Mouse (Mus musculus): ENCODE data around the gene Traf3ip2. TPM values are rescaled to one million over a fixed set of nuclear protein-coding genes. Genes with fewer than 3 reads are reported as not detected.

Traf3ip2 gene
- polyA plus RNA-seq, 1 experiment from 2014 or later = 12.9 TPM

DNA sequence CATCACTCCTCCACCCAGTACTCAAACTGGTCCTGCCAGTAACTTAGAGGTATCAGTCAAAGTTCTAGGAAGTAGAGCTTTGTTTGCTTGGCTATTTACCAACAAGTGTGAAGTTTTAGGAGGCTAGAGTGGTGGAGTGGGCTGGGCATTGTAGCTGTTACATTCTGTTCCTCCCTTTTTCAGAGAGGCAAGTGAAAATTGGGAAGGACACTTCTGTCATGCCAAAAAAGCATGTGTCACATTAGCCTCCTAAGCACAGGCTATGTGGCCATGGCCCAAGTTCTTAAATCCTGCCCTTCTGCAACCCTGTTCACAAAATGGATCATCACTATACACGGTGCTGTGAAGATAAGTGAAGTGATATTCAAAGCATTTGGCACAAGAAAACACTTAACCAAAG, 34.4 kb downstream of the Traf3ip2 start:
- no peak for DNase-seq (ENCODE audit: low spot score)
- H3K36me3 ChIP-seq (ENCODE audit: control insufficient read depth, insufficient read depth, low read length) = peaks cover 42% of the 10 kb centered on the region
- no peaks in the 10 kb centered on the region for H3K27me3 ChIP-seq (replicated peaks; ENCODE audit: control insufficient read depth, insufficient read depth, low read length)
- no peak overlapping the region for H3K4me3 ChIP-seq (ENCODE audit: low read depth, low read length)
- WGBS = 69% methylated on average over 1 of the region's 1 CpGs
- no peak for ATAC-seq (ENCODE audit: low read depth)
- no peak overlapping the region for H3K4me2 ChIP-seq (ENCODE audit: low read depth, low read length)
- no peaks in the 10 kb centered on the region for H3K9me3 ChIP-seq (ENCODE audit: control insufficient read depth, low read length)
- no peak overlapping the region for H3K9ac ChIP-seq (ENCODE audit: low read depth, low read length)
- H3K27ac ChIP-seq (replicated peaks; ENCODE audit: low read depth, low read length) = 0 out of 2 replicates have a peak overlapping the region, but pooled peaks have one; percentile 72
- H3K4me1 ChIP-seq (ENCODE audit: control insufficient read depth, insufficient read depth, low read length) = peaks cover 15% of the 10 kb centered on the region

DNA sequence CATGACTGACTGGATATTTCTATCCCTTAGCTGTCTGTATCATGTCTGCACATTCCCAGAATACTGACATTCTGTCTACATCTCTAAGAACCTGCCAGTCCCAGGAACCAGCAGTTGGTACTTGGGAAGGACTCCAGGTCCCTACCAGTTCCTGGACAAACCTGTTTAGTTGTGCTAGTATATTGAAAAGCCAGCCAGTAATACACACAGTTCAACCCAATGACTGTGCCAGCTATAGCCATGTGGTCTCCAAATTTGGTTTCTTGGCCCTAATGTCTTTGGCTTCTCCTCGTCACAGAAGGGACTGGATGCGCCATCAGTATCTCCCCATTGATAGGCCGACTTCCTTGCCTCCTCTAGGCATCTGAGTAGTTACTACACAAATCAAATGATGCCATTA, 35.5 kb downstream of the Traf3ip2 start:
- no peak overlapping the region for H3K4me3 ChIP-seq (ENCODE audit: low read depth, low read length)
- no peaks in the 10 kb centered on the region for H3K9me3 ChIP-seq (ENCODE audit: control insufficient read depth, low read length)
- H3K4me2 ChIP-seq (ENCODE audit: low read depth, low read length) = no peak overlapping the region
- H3K36me3 ChIP-seq (ENCODE audit: control insufficient read depth, insufficient read depth, low read length) = peaks cover 37% of the 10 kb centered on the region
- ATAC-seq (ENCODE audit: low read depth) (no peak), DNase-seq (ENCODE audit: low spot score) (no peak)
- no peaks in the 10 kb centered on the region for H3K27me3 ChIP-seq (replicated peaks; ENCODE audit: control insufficient read depth, insufficient read depth, low read length)
- no peak overlapping the region for H3K27ac ChIP-seq (replicated peaks; ENCODE audit: low read depth, low read length)
- H3K4me1 ChIP-seq (ENCODE audit: control insufficient read depth, insufficient read depth, low read length) = peaks cover 15% of the 10 kb centered on the region
- WGBS = 93% methylated on average over 3 of the region's 3 CpGs
- no peak overlapping the region for H3K9ac ChIP-seq (ENCODE audit: low read depth, low read length)

DNA sequence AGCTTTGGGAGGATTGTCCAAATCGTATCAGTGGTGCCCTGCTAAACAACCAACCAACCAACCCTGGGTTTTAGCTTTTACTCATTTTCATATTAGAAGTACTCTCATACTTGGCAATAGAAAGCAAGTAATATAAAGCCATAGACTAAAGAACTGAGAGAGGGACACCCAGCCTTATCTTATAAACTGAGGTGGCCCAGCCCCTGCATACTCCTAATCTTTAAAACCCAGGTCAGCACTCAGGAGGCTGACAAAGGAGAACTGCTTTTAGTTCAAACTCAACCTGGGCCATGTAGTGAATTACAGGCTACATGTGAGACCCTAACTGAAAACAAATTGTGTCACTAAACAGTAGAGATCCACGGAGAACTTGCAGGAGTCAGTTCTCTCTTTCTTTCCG, 36.8 kb downstream of the Traf3ip2 start:
- no peak for ATAC-seq (ENCODE audit: low read depth)
- no peaks in the 10 kb centered on the region for H3K27me3 ChIP-seq (replicated peaks; ENCODE audit: control insufficient read depth, insufficient read depth, low read length)
- H3K4me2 ChIP-seq (ENCODE audit: low read depth, low read length) = no peak overlapping the region
- no peak overlapping the region for H3K9ac ChIP-seq (ENCODE audit: low read depth, low read length)
- H3K27ac ChIP-seq (replicated peaks; ENCODE audit: low read depth, low read length) = no peak overlapping the region
- no peak for DNase-seq (ENCODE audit: low spot score)
- peaks cover 36% of the 10 kb centered on the region for H3K36me3 ChIP-seq (ENCODE audit: control insufficient read depth, insufficient read depth, low read length)
- 97% methylated on average over 3 of the region's 3 CpGs for WGBS
- peaks cover 25% of the 10 kb centered on the region for H3K4me1 ChIP-seq (ENCODE audit: control insufficient read depth, insufficient read depth, low read length)
- no peak overlapping the region for H3K4me3 ChIP-seq (ENCODE audit: low read depth, low read length)
- H3K9me3 ChIP-seq (ENCODE audit: control insufficient read depth, low read length) = no peaks in the 10 kb centered on the region

DNA sequence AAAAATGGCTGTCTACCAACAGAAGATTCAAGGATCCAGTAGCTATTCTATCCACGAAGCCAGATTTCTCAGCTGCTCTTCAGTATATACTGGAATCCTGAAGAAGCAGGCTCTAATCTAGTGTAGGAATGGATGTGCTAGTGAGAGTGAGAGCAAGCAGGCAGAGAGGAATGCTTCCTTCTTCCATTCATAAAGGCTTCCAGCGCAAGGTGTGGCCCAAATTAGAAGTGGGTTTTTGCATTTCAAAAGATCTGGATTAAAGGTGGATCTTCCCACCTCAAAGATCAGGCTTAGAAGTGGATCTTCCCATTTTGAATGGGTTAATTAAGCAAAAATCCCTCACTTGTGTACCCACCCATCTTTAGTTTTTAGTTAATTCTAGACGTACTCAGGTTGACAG, 37.6 kb downstream of the Traf3ip2 start:
- H3K9ac ChIP-seq (ENCODE audit: low read depth, low read length) = no peak overlapping the region
- H3K27ac ChIP-seq (replicated peaks; ENCODE audit: low read depth, low read length) = no peak overlapping the region
- H3K36me3 ChIP-seq (ENCODE audit: control insufficient read depth, insufficient read depth, low read length) = peaks cover 36% of the 10 kb centered on the region
- H3K4me1 ChIP-seq (ENCODE audit: control insufficient read depth, insufficient read depth, low read length) = peaks cover 25% of the 10 kb centered on the region
- no peaks in the 10 kb centered on the region for H3K27me3 ChIP-seq (replicated peaks; ENCODE audit: control insufficient read depth, insufficient read depth, low read length)
- no peak overlapping the region for H3K4me3 ChIP-seq (ENCODE audit: low read depth, low read length)
- H3K9me3 ChIP-seq (ENCODE audit: control insufficient read depth, low read length) = no peaks in the 10 kb centered on the region
- DNase-seq (ENCODE audit: low spot score) (no peak), ATAC-seq (ENCODE audit: low read depth) (no peak)
- WGBS = 88% methylated on average over 3 of the region's 3 CpGs
- no peak overlapping the region for H3K4me2 ChIP-seq (ENCODE audit: low read depth, low read length)

DNA sequence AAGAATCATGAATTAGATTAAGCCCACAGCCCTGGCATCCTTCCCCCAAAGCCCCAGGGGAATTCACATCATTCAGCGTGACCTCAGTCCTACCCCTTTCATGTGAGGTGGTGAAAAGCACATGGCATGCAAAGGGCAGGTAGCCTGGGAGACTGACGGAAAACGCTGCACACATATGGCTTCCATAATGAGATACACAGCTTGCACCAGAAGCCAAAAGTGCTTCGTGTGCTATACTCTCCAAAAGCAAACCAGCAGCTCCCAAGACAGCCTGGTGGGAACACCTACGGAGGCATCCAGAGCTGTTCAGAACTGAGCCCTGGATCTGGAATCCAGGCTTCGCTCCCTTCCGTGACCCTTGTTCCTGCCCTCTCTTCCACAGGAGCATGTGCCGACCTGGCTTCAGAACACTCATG, 41.3 kb downstream of the Traf3ip2 start:
- ATAC-seq (ENCODE audit: low read depth) = peak; percentile 78; the same call in 1 of the 2 replicates
- DNase-seq (ENCODE audit: low spot score) = peak; percentile 80
- Histone ChIP-seq H3K4me2 (ENCODE audit: low read depth, low read length) (no peak overlapping the region), H3K4me3 (ENCODE audit: low read depth, low read length) (no peak overlapping the region), H3K4me1 (ENCODE audit: control insufficient read depth, insufficient read depth, low read length) (peaks cover 19% of the 10 kb centered on the region), H3K27me3 (replicated peaks; ENCODE audit: control insufficient read depth, insufficient read depth, low read length) (no peaks in the 10 kb centered on the region), H3K9me3 (ENCODE audit: control insufficient read depth, low read length) (no peaks in the 10 kb centered on the region), H3K9ac (ENCODE audit: low read depth, low read length) (no peak overlapping the region), H3K27ac (replicated peaks; ENCODE audit: low read depth, low read length) (peak overlapping the region; percentile 8; the same call in 1 of the 2 replicates), H3K36me3 (ENCODE audit: control insufficient read depth, insufficient read depth, low read length) (peaks cover 27% of the 10 kb centered on the region)
- 25% methylated on average over 8 of the region's 8 CpGs for WGBS

DNA sequence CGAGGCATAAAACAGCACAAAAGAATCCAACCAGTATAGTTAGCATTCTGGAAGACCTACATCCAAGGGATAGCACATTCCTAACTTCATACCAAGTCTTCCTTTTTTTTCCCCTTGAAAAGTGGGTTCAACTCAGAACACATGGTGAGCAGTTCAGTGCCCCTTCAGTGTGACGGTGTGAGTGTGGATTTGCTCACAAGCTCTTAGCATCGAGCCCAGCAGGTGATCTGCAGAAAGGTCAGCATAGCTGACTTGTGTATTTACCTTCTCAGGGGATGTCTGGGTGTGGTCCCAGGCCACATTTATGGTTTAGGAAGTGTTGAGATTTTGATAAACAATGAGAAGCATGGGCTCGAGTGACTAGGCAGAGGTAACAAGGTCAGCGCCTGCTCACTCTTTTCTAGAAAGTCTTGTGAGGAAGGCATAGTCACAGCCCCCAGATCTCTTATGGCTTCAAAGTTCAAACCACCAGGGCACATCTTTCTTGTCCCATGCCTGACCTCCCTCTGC, 46.2 kb downstream of the Traf3ip2 start:
- Histone ChIP-seq H3K4me3 (ENCODE audit: low read depth, low read length) (no peak overlapping the region), H3K4me2 (ENCODE audit: low read depth, low read length) (peak overlapping the region; percentile 10; the same call in 1 of the 2 replicates), H3K27me3 (replicated peaks; ENCODE audit: control insufficient read depth, insufficient read depth, low read length) (no peaks in the 10 kb centered on the region), H3K9ac (ENCODE audit: low read depth, low read length) (no peak overlapping the region), H3K27ac (replicated peaks; ENCODE audit: low read depth, low read length) (peak overlapping the region; percentile 88), H3K36me3 (ENCODE audit: control insufficient read depth, insufficient read depth, low read length) (no peaks in the 10 kb centered on the region), H3K9me3 (ENCODE audit: control insufficient read depth, low read length) (no peaks in the 10 kb centered on the region), H3K4me1 (ENCODE audit: control insufficient read depth, insufficient read depth, low read length) (peaks cover 34% of the 10 kb centered on the region)
- WGBS = 17% methylated on average over 5 of the region's 5 CpGs
- ATAC-seq (ENCODE audit: low read depth) (no peak), DNase-seq (ENCODE audit: low spot score) (no peak)

DNA sequence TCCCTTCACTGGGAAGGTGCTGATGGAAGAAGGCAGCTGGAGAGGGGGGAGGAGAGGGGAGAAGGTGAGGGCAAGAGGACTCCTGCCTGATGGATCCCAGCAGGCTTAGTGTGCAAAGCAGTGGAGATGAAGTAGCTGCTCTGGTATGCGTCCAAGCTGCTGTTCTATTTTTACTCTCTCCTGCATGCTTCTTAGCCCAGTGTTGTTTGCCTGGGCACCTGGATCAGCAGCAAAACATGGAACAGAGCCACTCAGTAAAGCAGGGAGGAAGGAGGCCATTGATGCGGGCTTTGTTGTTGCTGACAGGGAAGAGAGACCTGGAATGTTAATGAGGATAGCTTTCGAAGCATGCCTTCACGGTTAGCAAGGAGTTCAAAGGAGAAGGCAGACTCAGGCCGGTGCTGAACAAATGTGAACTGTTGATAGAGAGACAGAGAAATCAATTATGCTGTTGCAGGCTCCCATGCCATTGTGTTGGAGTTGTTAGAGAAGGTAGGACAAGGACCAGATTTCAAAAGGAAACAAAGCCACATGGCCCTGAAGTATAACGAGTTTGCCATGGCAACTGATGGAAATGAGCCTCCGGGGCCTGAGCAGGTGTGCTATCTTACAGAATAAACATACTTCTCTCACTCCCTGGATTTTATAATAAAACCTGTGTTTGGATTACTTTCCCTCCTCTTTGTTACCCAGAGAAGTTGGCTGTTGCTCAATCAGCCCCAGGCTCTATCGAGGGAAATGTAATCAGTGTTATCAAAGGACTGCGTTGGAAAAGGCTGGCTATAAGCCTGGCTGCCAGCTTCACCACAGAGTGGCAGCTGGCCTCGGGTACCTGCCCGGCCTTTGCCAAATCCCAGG, 46.9 kb downstream of the Traf3ip2 start:
- DNase-seq (ENCODE audit: low spot score) = peak; percentile 93
- Histone ChIP-seq H3K4me3 (ENCODE audit: low read depth, low read length) (no peak overlapping the region), H3K27me3 (replicated peaks; ENCODE audit: control insufficient read depth, insufficient read depth, low read length) (no peaks in the 10 kb centered on the region), H3K36me3 (ENCODE audit: control insufficient read depth, insufficient read depth, low read length) (no peaks in the 10 kb centered on the region), H3K4me1 (ENCODE audit: control insufficient read depth, insufficient read depth, low read length) (peaks cover 29% of the 10 kb centered on the region), H3K9ac (ENCODE audit: low read depth, low read length) (peak overlapping the region; percentile 2; the same call in 1 of the 2 replicates), H3K4me2 (ENCODE audit: low read depth, low read length) (peak overlapping the region; percentile 10; the same call in 1 of the 2 replicates), H3K27ac (replicated peaks; ENCODE audit: low read depth, low read length) (peak overlapping the region; percentile 88), H3K9me3 (ENCODE audit: control insufficient read depth, low read length) (no peaks in the 10 kb centered on the region)
- WGBS = 5% methylated on average over 11 of the region's 11 CpGs
- ATAC-seq (ENCODE audit: low read depth) = peak; percentile 92

DNA sequence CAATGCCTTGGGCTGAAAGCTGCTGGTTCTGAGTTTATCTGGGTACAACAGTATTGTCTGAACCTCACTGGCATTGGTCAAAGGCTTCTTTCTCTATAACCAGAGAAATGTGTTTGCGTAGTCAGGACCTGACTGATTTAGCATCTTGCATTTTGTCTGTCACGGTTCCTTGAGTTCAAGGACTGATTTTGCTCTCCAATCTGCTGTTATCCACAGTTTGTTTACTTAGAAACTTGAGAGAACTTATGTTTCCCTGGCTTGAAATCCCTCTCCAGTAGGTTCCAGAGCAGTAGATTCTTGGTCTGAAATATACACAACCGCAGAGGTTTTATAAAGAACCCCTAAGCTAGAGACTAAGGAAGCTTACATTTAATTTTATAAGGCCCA, 47.5 kb downstream of the Traf3ip2 start:
- Histone ChIP-seq H3K4me3 (ENCODE audit: low read depth, low read length) (no peak overlapping the region), H3K4me1 (ENCODE audit: control insufficient read depth, insufficient read depth, low read length) (peaks cover 33% of the 10 kb centered on the region), H3K9me3 (ENCODE audit: control insufficient read depth, low read length) (no peaks in the 10 kb centered on the region), H3K9ac (ENCODE audit: low read depth, low read length) (no peak overlapping the region), H3K4me2 (ENCODE audit: low read depth, low read length) (peak overlapping the region; percentile 10; the same call in 1 of the 2 replicates), H3K27me3 (replicated peaks; ENCODE audit: control insufficient read depth, insufficient read depth, low read length) (no peaks in the 10 kb centered on the region), H3K36me3 (ENCODE audit: control insufficient read depth, insufficient read depth, low read length) (no peaks in the 10 kb centered on the region), H3K27ac (replicated peaks; ENCODE audit: low read depth, low read length) (peak overlapping the region; percentile 88)
- 37% methylated on average over 3 of the region's 3 CpGs for WGBS
- no peak for ATAC-seq (ENCODE audit: low read depth)
- DNase-seq (ENCODE audit: low spot score) = peak; percentile 65

All from embryonic facial prominence, embryonic 14.5 days (tissue).